Mouse (Mus musculus) kidney, adult 2 months (tissue): ENCODE data around the gene Gm815.

Experiments used
- CTCF ChIP-seq: fragments of 200-500 bp; conservative IDR thresholded peaks from 2 replicates; pipeline ENCODE4 v1.5.1; 2011; ENCODE audit warnings: low read depth, mild to moderate bottlenecking, control low read depth, low read length, moderate library complexity, mixed read lengths; ENCODE audit not compliant: insufficient read depth, insufficient read length
- POLR2A ChIP-seq: fragments of 200-500 bp; IDR thresholded peaks from one replicate; pipeline ENCODE4 v1.6.1; 2011; ENCODE audit warnings: low read depth, low read length, control low read depth

- TF ChIP-seq CTCF (no peak), POLR2A (no peak)
Observed at GRCm38 (mm10) chr19:26891306-26891964, 5.8 kb downstream of the Gm815 start.
